22 mouse cellular contexts compared by ENCODE assay signal in genomic region chr6:50542535-50542934, GRCm38 (mm10). TPM values are rescaled to one million over a fixed set of nuclear protein-coding genes. Genes with fewer than 3 reads are reported as not detected.
DNase-seq lines count a peak whose midpoint lies in the region; ATAC-seq and TF ChIP-seq lines count a peak whose summit lies in the region.
"Had no signal": no experiment of that assay in that cellular context is flagged by ENCODE, and none has a peak within 500 bp of the region (broad histone marks: within the 10 kb centered on the region; RNA-seq: fewer than 3 reads in every experiment).

No protein-coding gene starts in this region.

- ATAC-seq in CD4-positive, CD25-positive, alpha-beta regulatory T cell, adult 4 months = peak; percentile 28
- ATAC-seq in megakaryocyte, adult 5-6 weeks (ENCODE audit: poor library complexity, severe bottlenecking) = peak; percentile 30
- ATAC-seq: forebrain, embryonic 14.5 days; intestine, embryonic 16.5 days had no signal

- 0 out of 2 replicates have a peak overlapping the region, but pooled peaks have one; percentile 12 for H3K27ac ChIP-seq in bone marrow macrophage, adult 2 months (ENCODE audit: insufficient read depth, low read depth, low read length)
- H3K27ac ChIP-seq: embryonic facial prominence, embryonic 15.5 days; forebrain, embryonic 10.5 days; heart, adult 2 months; hindbrain, embryonic 10.5 days; hindbrain, embryonic 14.5 days had no signal

- no peak for TF ChIP-seq POLR2A in bone marrow macrophage, adult 2 months (IDR thresholded peaks at IDR 0.05; ENCODE audit: borderline replicate concordance, low read depth, low read length)

- TF ChIP-seq CTCF in bone marrow macrophage, adult 2 months (IDR thresholded peaks at IDR 0.05; ENCODE audit: low read depth, low read length) = no peak

- peak; percentile 7 for DNase-seq in splenic B cell, adult 2 months (ENCODE audit: low read depth, low spot score)
- no peak for DNase-seq in right cerebral cortex, adult 18-20 months
- no peak for DNase-seq in frontal cortex, postnatal 14 days (ENCODE audit: low spot score in 2 of 2)
- DNase-seq in urinary bladder, postnatal 4 days (ENCODE audit: low spot score in 2 of 2) = no peak
- DNase-seq: adrenal gland, adult 8-10 months; B cell, adult 2 months; cerebellum, adult 11-12 months; cerebellum, adult 9-10 months; embryo, embryonic 11 days; gastrocnemius, postnatal 36 days; heart, adult 2 months had no signal

- no peak overlapping the region for H3K4me3 ChIP-seq in bone marrow macrophage, adult 2 months (ENCODE audit: insufficient read depth, low read length)
- H3K4me3 ChIP-seq: embryonic facial prominence, embryonic 15.5 days; erythroblast, embryonic 14.5 days; forebrain, embryonic 10.5 days; heart, adult 2 months; heart, embryonic 12.5 days; hindbrain, embryonic 10.5 days had no signal

- H3K36me3 ChIP-seq in splenic B cell, adult 2 months (ENCODE audit: control insufficient read depth, insufficient read depth, low read length, poor library complexity, severe bottlenecking) = no peaks in the 10 kb centered on the region
- H3K36me3 ChIP-seq: embryonic facial prominence, embryonic 15.5 days; forebrain, embryonic 10.5 days; heart, embryonic 12.5 days; hindbrain, embryonic 10.5 days had no signal

- H3K4me1 ChIP-seq in bone marrow macrophage, adult 2 months (ENCODE audit: control insufficient read depth, insufficient read depth, low read length) = peaks cover 14% of the 10 kb centered on the region
- H3K4me1 ChIP-seq: heart, embryonic 12.5 days; hindbrain, embryonic 10.5 days had no signal

- no peaks in the 10 kb centered on the region for H3K27me3 ChIP-seq in splenic B cell, adult 2 months (ENCODE audit: control insufficient read depth, insufficient read depth, low read length, poor library complexity, severe bottlenecking)
- H3K27me3 ChIP-seq: embryonic facial prominence, embryonic 15.5 days; heart, embryonic 12.5 days had no signal

RNA-seq across cellular contexts. Expression of gene Cycs, which starts 23.8 kb away (rescaled TPM):
- 10 to 100 TPM; 23.7 to 32.0 TPM for polyA plus RNA-seq in CD4-positive, CD25-positive, alpha-beta regulatory T cell, adult 4 months (2017; shearing (Covaris generic))
- polyA plus RNA-seq in bone marrow macrophage, adult 2 months (2012; ENCODE audit: insufficient read depth, insufficient read length, missing spikeins) = 6.7 and 10.3 TPM in 2 replicates
- total RNA-seq in megakaryocyte, adult 5-6 weeks (2015) = 85.5 and 98.8 TPM in 2 replicates
- 91.9 and 104 TPM in 2 replicates for total RNA-seq in megakaryocyte, adult 5-6 weeks (2017)

RNA-seq across cellular contexts. Expression of gene 4921507P07Rik, which starts 53.9 kb away (rescaled TPM):
- under 1 TPM; 0.58 to 0.66 TPM for polyA plus RNA-seq in CD4-positive, CD25-positive, alpha-beta regulatory T cell, adult 4 months (2017; shearing (Covaris generic))
- 0.23 and 0.33 TPM in 2 replicates for polyA plus RNA-seq in bone marrow macrophage, adult 2 months (2012; ENCODE audit: insufficient read depth, insufficient read length, missing spikeins)
- total RNA-seq in megakaryocyte, adult 5-6 weeks (2015) = 1.4 and 2.1 TPM in 2 replicates
- 0.33 and 0.81 TPM in 2 replicates for total RNA-seq in megakaryocyte, adult 5-6 weeks (2017)
- polyA plus RNA-seq: erythroblast, embryonic 14.5 days had no signal
